Mouse (Mus musculus): Measurements from ENCODE around the gene Diaph3. TPM values are rescaled to one million over a fixed set of nuclear protein-coding genes. Genes with fewer than 3 reads are reported as not detected.

The Diaph3 gene
- polyA plus RNA-seq, 1 experiment from 2014 or later: 15.3 TPM

DNA sequence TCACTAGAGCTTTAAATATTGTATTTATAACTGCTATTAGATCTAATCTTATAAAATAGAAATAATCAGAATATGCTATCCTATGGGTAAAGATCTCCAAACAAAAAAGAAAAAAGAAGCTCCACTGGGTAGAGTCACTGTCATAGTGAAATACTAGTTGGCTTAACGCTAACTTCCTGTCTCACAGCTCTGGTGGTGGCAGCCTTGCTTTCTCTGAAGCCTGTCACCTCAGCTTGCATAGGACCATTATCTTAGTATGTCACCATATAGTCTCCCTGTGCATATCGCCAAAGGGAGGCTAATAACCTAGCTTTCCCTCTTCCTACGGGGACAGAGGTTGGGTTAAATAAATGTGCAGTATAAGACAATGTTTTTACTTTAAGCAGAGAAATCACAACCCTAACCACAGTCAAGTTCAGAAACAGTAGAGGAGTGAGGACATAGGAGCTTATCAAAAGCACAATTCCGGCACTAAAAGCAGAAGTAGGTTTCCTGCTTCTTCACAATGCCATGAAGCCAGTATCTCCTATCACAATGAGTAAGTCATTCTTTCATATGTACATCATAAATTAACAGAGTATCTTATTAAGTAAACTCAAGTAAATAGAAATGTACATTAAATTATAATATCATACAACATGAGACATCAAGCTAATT is 293.8 kb downstream of the Diaph3 start:
- no peak for ATAC-seq (ENCODE audit: insufficient number of reproducible peaks, insufficient read depth, low FRiP score, low read depth)
- H3K27ac ChIP-seq (replicated peaks in 1 of 2; ENCODE audit: control insufficient read depth in 1 of 2, insufficient read depth in 1 of 2, low read depth in 2 of 2, low read length in 2 of 2): no peak overlapping the region
- no peaks in the 10 kb centered on the region for H3K27me3 ChIP-seq (ENCODE audit: control insufficient read depth, insufficient read depth, low read length)
- no peaks in the 10 kb centered on the region for H3K9me3 ChIP-seq (ENCODE audit: control insufficient read depth, low read length)
- WGBS: 74% methylated on average over 4 of the region's 4 CpGs
- H3K9ac ChIP-seq (ENCODE audit: low read length): no peak overlapping the region
- no peak overlapping the region for H3K4me3 ChIP-seq (ENCODE audit: control insufficient read depth in 1 of 2, insufficient read depth in 1 of 2, low read depth in 1 of 2, low read length in 2 of 2)
- H3K36me3 ChIP-seq (ENCODE audit: control insufficient read depth, insufficient read depth, low read length): no peaks in the 10 kb centered on the region
- H3K4me2 ChIP-seq (ENCODE audit: low read length): no peak overlapping the region
- H3K4me1 ChIP-seq (ENCODE audit: control insufficient read depth in 2 of 2, insufficient read depth in 2 of 2, low read length in 2 of 2): no peaks in the 10 kb centered on the region

DNA sequence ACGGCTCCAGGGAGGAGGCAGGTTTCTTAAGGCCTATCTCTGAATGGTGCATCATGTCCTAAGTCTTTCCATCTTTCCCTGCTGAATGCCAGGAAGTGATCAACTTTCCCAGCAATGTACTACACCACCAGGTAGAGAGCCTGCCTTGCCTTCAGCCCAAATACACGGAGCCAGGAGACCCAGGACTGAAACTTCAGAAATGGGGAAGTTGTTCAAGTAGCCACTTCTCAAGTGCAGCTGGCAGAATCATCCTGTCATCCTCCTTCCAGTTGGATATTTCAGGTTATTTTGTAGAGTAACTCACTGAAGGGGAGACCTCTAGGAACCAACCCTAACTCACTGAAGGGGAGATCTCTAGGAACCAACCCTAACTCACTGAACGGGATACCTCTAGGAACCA is 297.0 kb downstream of the Diaph3 start:
- whole genome bisulfite sequencing: 88% methylated on average over 3 of the region's 3 CpGs
- no peaks in the 10 kb centered on the region for H3K36me3 ChIP-seq (ENCODE audit: control insufficient read depth, insufficient read depth, low read length)
- ATAC-seq (ENCODE audit: insufficient number of reproducible peaks, insufficient read depth, low FRiP score, low read depth): no peak

GRCm38 (mm10) chr14:86837642-86838041 is 303.4 kb downstream of the Diaph3 start:
- Histone ChIP-seq H3K27me3 (ENCODE audit: control insufficient read depth, insufficient read depth, low read length) (no peaks in the 10 kb centered on the region), H3K36me3 (ENCODE audit: control insufficient read depth, insufficient read depth, low read length) (no peaks in the 10 kb centered on the region), H3K9me3 (ENCODE audit: control insufficient read depth, low read length) (no peaks in the 10 kb centered on the region), H3K4me3 (ENCODE audit: control insufficient read depth in 1 of 2, insufficient read depth in 1 of 2, low read depth in 1 of 2, low read length in 2 of 2) (no peak overlapping the region), H3K27ac (replicated peaks in 1 of 2; ENCODE audit: control insufficient read depth in 1 of 2, insufficient read depth in 1 of 2, low read depth in 2 of 2, low read length in 2 of 2) (no peak overlapping the region), H3K9ac (ENCODE audit: low read length) (no peak overlapping the region), H3K4me2 (ENCODE audit: low read length) (no peak overlapping the region), H3K4me1 (ENCODE audit: control insufficient read depth in 2 of 2, insufficient read depth in 2 of 2, low read length in 2 of 2) (no peaks in the 10 kb centered on the region)
- 72% methylated on average over 2 of the region's 2 CpGs for WGBS
- no peak for ATAC-seq (ENCODE audit: insufficient number of reproducible peaks, insufficient read depth, low FRiP score, low read depth)

More for the DNA sequence above, 297.0 kb downstream of the Diaph3 start:
- no peaks in the 10 kb centered on the region for H3K27me3 ChIP-seq (ENCODE audit: control insufficient read depth, insufficient read depth, low read length)
- H3K4me2 ChIP-seq (ENCODE audit: low read length): no peak overlapping the region
- no peaks in the 10 kb centered on the region for H3K4me1 ChIP-seq (ENCODE audit: control insufficient read depth in 2 of 2, insufficient read depth in 2 of 2, low read length in 2 of 2)
- no peaks in the 10 kb centered on the region for H3K9me3 ChIP-seq (ENCODE audit: control insufficient read depth, low read length)
- no peak overlapping the region for H3K9ac ChIP-seq (ENCODE audit: low read length)
- no peak overlapping the region for H3K27ac ChIP-seq (replicated peaks in 1 of 2; ENCODE audit: control insufficient read depth in 1 of 2, insufficient read depth in 1 of 2, low read depth in 2 of 2, low read length in 2 of 2)
- no peak overlapping the region for H3K4me3 ChIP-seq (ENCODE audit: control insufficient read depth in 1 of 2, insufficient read depth in 1 of 2, low read depth in 1 of 2, low read length in 2 of 2)

DNA sequence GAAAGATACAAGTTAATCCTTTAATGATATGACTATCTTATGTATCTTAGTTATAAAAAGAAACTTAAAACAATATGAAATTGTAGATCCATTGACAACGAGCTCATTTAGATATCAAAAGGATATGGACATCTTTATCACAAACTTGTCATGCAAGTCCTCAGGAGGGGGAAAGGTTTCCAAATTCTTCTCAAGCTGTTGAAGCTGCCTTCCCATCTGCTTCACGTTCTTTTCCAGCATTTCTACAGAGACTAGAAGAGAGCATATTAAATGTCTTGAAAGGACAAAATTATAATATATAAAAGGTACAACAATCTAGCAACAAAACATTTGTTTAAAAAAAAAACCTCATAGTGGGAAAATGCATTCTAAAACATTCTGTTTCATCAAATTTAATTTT is 306.2 kb downstream of the Diaph3 start:
- Histone ChIP-seq H3K36me3 (ENCODE audit: control insufficient read depth, insufficient read depth, low read length) (no peaks in the 10 kb centered on the region), H3K27me3 (ENCODE audit: control insufficient read depth, insufficient read depth, low read length) (no peaks in the 10 kb centered on the region), H3K4me1 (ENCODE audit: control insufficient read depth in 2 of 2, insufficient read depth in 2 of 2, low read length in 2 of 2) (no peaks in the 10 kb centered on the region), H3K4me2 (ENCODE audit: low read length) (no peak overlapping the region), H3K9ac (ENCODE audit: low read length) (no peak overlapping the region), H3K9me3 (ENCODE audit: control insufficient read depth, low read length) (no peaks in the 10 kb centered on the region), H3K4me3 (ENCODE audit: control insufficient read depth in 1 of 2, insufficient read depth in 1 of 2, low read depth in 1 of 2, low read length in 2 of 2) (no peak overlapping the region), H3K27ac (replicated peaks in 1 of 2; ENCODE audit: control insufficient read depth in 1 of 2, insufficient read depth in 1 of 2, low read depth in 2 of 2, low read length in 2 of 2) (no peak overlapping the region)
- no peak for ATAC-seq (ENCODE audit: insufficient number of reproducible peaks, insufficient read depth, low FRiP score, low read depth)
- 77% methylated on average over 2 of the region's 2 CpGs for WGBS

- H3K27ac ChIP-seq (replicated peaks in 1 of 2; ENCODE audit: control insufficient read depth in 1 of 2, insufficient read depth in 1 of 2, low read depth in 2 of 2, low read length in 2 of 2): no peak overlapping the region
- H3K9me3 ChIP-seq (ENCODE audit: control insufficient read depth, low read length): no peaks in the 10 kb centered on the region
- no peaks in the 10 kb centered on the region for H3K4me1 ChIP-seq (ENCODE audit: control insufficient read depth in 2 of 2, insufficient read depth in 2 of 2, low read length in 2 of 2)
- no peaks in the 10 kb centered on the region for H3K36me3 ChIP-seq (ENCODE audit: control insufficient read depth, insufficient read depth, low read length)
- WGBS: 95% methylated on average over 6 of the region's 6 CpGs
- no peak for ATAC-seq (ENCODE audit: insufficient number of reproducible peaks, insufficient read depth, low FRiP score, low read depth)
- no peaks in the 10 kb centered on the region for H3K27me3 ChIP-seq (ENCODE audit: control insufficient read depth, insufficient read depth, low read length)
- no peak overlapping the region for H3K4me2 ChIP-seq (ENCODE audit: low read length)
- no peak overlapping the region for H3K9ac ChIP-seq (ENCODE audit: low read length)
- no peak overlapping the region for H3K4me3 ChIP-seq (ENCODE audit: control insufficient read depth in 1 of 2, insufficient read depth in 1 of 2, low read depth in 1 of 2, low read length in 2 of 2)
Measured at GRCm38 (mm10) chr14:86834269-86834668, 306.8 kb downstream of the Diaph3 start.

GRCm38 (mm10) chr14:86833003-86833402 is 308.0 kb downstream of the Diaph3 start:
- H3K4me1 ChIP-seq (ENCODE audit: control insufficient read depth in 2 of 2, insufficient read depth in 2 of 2, low read length in 2 of 2): no peaks in the 10 kb centered on the region
- ATAC-seq (ENCODE audit: insufficient number of reproducible peaks, insufficient read depth, low FRiP score, low read depth): no peak
- H3K9me3 ChIP-seq (ENCODE audit: control insufficient read depth, low read length): no peaks in the 10 kb centered on the region
- no peak overlapping the region for H3K27ac ChIP-seq (replicated peaks in 1 of 2; ENCODE audit: control insufficient read depth in 1 of 2, insufficient read depth in 1 of 2, low read depth in 2 of 2, low read length in 2 of 2)
- no peak overlapping the region for H3K4me3 ChIP-seq (ENCODE audit: control insufficient read depth in 1 of 2, insufficient read depth in 1 of 2, low read depth in 1 of 2, low read length in 2 of 2)
- H3K9ac ChIP-seq (ENCODE audit: low read length): no peak overlapping the region
- no peak overlapping the region for H3K4me2 ChIP-seq (ENCODE audit: low read length)
- no peaks in the 10 kb centered on the region for H3K27me3 ChIP-seq (ENCODE audit: control insufficient read depth, insufficient read depth, low read length)
- WGBS: 81% methylated on average over 4 of the region's 4 CpGs
- no peaks in the 10 kb centered on the region for H3K36me3 ChIP-seq (ENCODE audit: control insufficient read depth, insufficient read depth, low read length)

DNA sequence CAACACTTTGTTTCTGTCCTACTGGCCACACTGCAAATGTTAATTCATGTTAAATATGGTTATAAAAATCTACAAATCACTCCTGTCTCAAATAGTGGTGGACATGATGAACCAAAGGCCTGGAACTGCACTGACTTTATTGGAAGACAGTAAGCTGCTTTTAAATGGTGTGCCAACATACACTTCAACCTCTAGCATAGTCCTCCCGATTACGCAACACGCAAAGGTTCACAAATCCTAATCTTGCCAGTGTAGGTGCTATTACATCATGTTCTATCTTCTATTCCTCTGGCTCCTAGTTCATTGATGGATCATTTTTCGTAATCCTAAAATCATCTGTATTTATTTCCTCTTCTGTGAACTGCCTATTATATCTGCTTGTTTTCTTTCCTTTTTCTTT is 324.8 kb downstream of the Diaph3 start:
- H3K27me3 ChIP-seq (ENCODE audit: control insufficient read depth, insufficient read depth, low read length): no peaks in the 10 kb centered on the region
- H3K36me3 ChIP-seq (ENCODE audit: control insufficient read depth, insufficient read depth, low read length): no peaks in the 10 kb centered on the region
- H3K4me1 ChIP-seq (ENCODE audit: control insufficient read depth in 2 of 2, insufficient read depth in 2 of 2, low read length in 2 of 2): no peaks in the 10 kb centered on the region
- no peak overlapping the region for H3K4me3 ChIP-seq (ENCODE audit: control insufficient read depth in 1 of 2, insufficient read depth in 1 of 2, low read depth in 1 of 2, low read length in 2 of 2)
- 95% methylated on average over 4 of the region's 4 CpGs for WGBS
- no peak overlapping the region for H3K27ac ChIP-seq (replicated peaks in 1 of 2; ENCODE audit: control insufficient read depth in 1 of 2, insufficient read depth in 1 of 2, low read depth in 2 of 2, low read length in 2 of 2)
- H3K4me2 ChIP-seq (ENCODE audit: low read length): no peak overlapping the region
- no peaks in the 10 kb centered on the region for H3K9me3 ChIP-seq (ENCODE audit: control insufficient read depth, low read length)
- no peak overlapping the region for H3K9ac ChIP-seq (ENCODE audit: low read length)
- no peak for ATAC-seq (ENCODE audit: insufficient number of reproducible peaks, insufficient read depth, low FRiP score, low read depth)
